Mouse (Mus musculus): ENCODE results near the gene Ctrb1. TPM values are rescaled to one million over a fixed set of nuclear protein-coding genes. Genes with fewer than 3 reads are reported as not detected.

Gene Ctrb1
- total and polyA plus RNA-seq, 2 experiments from 2014 or later, result 3.4 TPM; not detected in 1

GRCm38 (mm10) chr8:111642496-111642895 lies 48.3 kb downstream of the Ctrb1 start:
- Histone ChIP-seq H3K27me3 (ENCODE audit: control insufficient read depth, insufficient read depth, low read length) (no peaks in the 10 kb centered on the region), H3K4me2 (ENCODE audit: low read depth, low read length) (peak overlapping the region; percentile 79), H3K4me1 (ENCODE audit: control insufficient read depth, insufficient read depth) (peaks cover 7% of the 10 kb centered on the region), H3K27ac (ENCODE audit: low read depth) (peak overlapping the region; percentile 97), H3K9me3 (replicated peaks; ENCODE audit: control insufficient read depth, low read length) (no peaks in the 10 kb centered on the region), H3K36me3 (replicated peaks; ENCODE audit: control insufficient read depth, insufficient read depth, low read length) (no peaks in the 10 kb centered on the region), H3K9ac (replicated peaks; ENCODE audit: low read depth, low read length) (peak overlapping the region; percentile 90; the same call in 1 of the 2 replicates), H3K4me3 (ENCODE audit: low read depth, low read length) (peak overlapping the region; percentile 83)
- DNase-seq (ENCODE audit: low spot score), result no peak
- WGBS, result 13% methylated on average over 5 of the region's 5 CpGs
- ATAC-seq (ENCODE audit: insufficient read depth, low read depth), result no peak
- TF ChIP-seq EP300 (IDR thresholded peaks at IDR 0.05; ENCODE audit: low read depth) (no peak), CTCF (IDR thresholded peaks at IDR 0.05; ENCODE audit: low read depth) (no peak)

GRCm38 (mm10) chr8:111641064-111641463 lies 49.7 kb downstream of the Ctrb1 start:
- no peak overlapping the region for H3K4me2 ChIP-seq (ENCODE audit: low read depth, low read length)
- DNase-seq (ENCODE audit: low spot score) (no peak), ATAC-seq (ENCODE audit: insufficient read depth, low read depth) (no peak)
- H3K4me3 ChIP-seq (ENCODE audit: low read depth, low read length), result no peak overlapping the region
- no peak overlapping the region for H3K27ac ChIP-seq (ENCODE audit: low read depth)
- H3K36me3 ChIP-seq (replicated peaks; ENCODE audit: control insufficient read depth, insufficient read depth, low read length), result no peaks in the 10 kb centered on the region
- H3K4me1 ChIP-seq (ENCODE audit: control insufficient read depth, insufficient read depth), result peaks cover 7% of the 10 kb centered on the region
- WGBS, result 98% methylated on average over 2 of the region's 2 CpGs
- no peaks in the 10 kb centered on the region for H3K9me3 ChIP-seq (replicated peaks; ENCODE audit: control insufficient read depth, low read length)
- no peak overlapping the region for H3K9ac ChIP-seq (replicated peaks; ENCODE audit: low read depth, low read length)
- no peaks in the 10 kb centered on the region for H3K27me3 ChIP-seq (ENCODE audit: control insufficient read depth, insufficient read depth, low read length)
- TF ChIP-seq EP300 (IDR thresholded peaks at IDR 0.05; ENCODE audit: low read depth), result no peak
- no peak for TF ChIP-seq CTCF (IDR thresholded peaks at IDR 0.05; ENCODE audit: low read depth)

GRCm38 (mm10) chr8:111638086-111638485 lies 52.7 kb downstream of the Ctrb1 start:
- H3K27me3 ChIP-seq (ENCODE audit: control insufficient read depth, insufficient read depth, low read length), result no peaks in the 10 kb centered on the region
- no peak overlapping the region for H3K27ac ChIP-seq (ENCODE audit: low read depth)
- no peak overlapping the region for H3K4me2 ChIP-seq (ENCODE audit: low read depth, low read length)
- ATAC-seq (ENCODE audit: insufficient read depth, low read depth) (no peak), DNase-seq (ENCODE audit: low spot score) (no peak)
- 0 out of 2 replicates have a peak, but pooled peaks cover 3% of the 10 kb centered on the region for H3K9me3 ChIP-seq (replicated peaks; ENCODE audit: control insufficient read depth, low read length)
- no peak for TF ChIP-seq CTCF (IDR thresholded peaks at IDR 0.05; ENCODE audit: low read depth)
- no peak for TF ChIP-seq EP300 (IDR thresholded peaks at IDR 0.05; ENCODE audit: low read depth)
- H3K4me1 ChIP-seq (ENCODE audit: control insufficient read depth, insufficient read depth), result peaks cover 7% of the 10 kb centered on the region
- no peak overlapping the region for H3K4me3 ChIP-seq (ENCODE audit: low read depth, low read length)
- no peak overlapping the region for H3K9ac ChIP-seq (replicated peaks; ENCODE audit: low read depth, low read length)
- H3K36me3 ChIP-seq (replicated peaks; ENCODE audit: control insufficient read depth, insufficient read depth, low read length), result no peaks in the 10 kb centered on the region

Small RNA genes lying within 50 kb of the gene (microRNA-seq; reads per million reads assigned to microRNA genes)
- gene Mir7076, result not detected

Other genes with a start within 250 kb of the Ctrb1 start
- 3.2 and 6.5 TPM in 2 replicates for gene Wdr59, start 168.9 kb downstream of the Ctrb1 start, total RNA-seq (2014; rRNA removed; ENCODE audit: low replicate concordance)
- 2.3 and 2.4 TPM in 2 replicates for gene Wdr59, start 168.9 kb downstream of the Ctrb1 start, polyA plus RNA-seq (2015; fragmentation: Nextera tagmentation; extraction: Ambion mirVana)
- gene Znrf1, start 154.9 kb downstream of the Ctrb1 start, total RNA-seq (2014; rRNA removed; ENCODE audit: low replicate concordance), result 52.1 and 69.1 TPM in 2 replicates
- gene Znrf1, start 154.9 kb downstream of the Ctrb1 start, polyA plus RNA-seq (2015; fragmentation: Nextera tagmentation; extraction: Ambion mirVana), result 13.9 and 15.1 TPM in 2 replicates
- 2.7 and 4.3 TPM in 2 replicates for gene Ldhd, start 60.6 kb downstream of the Ctrb1 start, total RNA-seq (2014; rRNA removed; ENCODE audit: low replicate concordance)
- gene Ldhd, start 60.6 kb downstream of the Ctrb1 start, polyA plus RNA-seq (2015; fragmentation: Nextera tagmentation; extraction: Ambion mirVana), result 1.3 and 1.5 TPM in 2 replicates
- 7.5 and 18.3 TPM in 2 replicates for gene Zfp1, start 47.6 kb downstream of the Ctrb1 start, total RNA-seq (2014; rRNA removed; ENCODE audit: low replicate concordance)
- gene Zfp1, start 47.6 kb downstream of the Ctrb1 start, polyA plus RNA-seq (2015; fragmentation: Nextera tagmentation; extraction: Ambion mirVana), result 11.9 and 12.0 TPM in 2 replicates
- 53.2 and 81.5 TPM in 2 replicates for gene Bcar1, start 52.8 kb upstream of the Ctrb1 start, total RNA-seq (2014; rRNA removed; ENCODE audit: low replicate concordance)
- gene Bcar1, start 52.8 kb upstream of the Ctrb1 start, polyA plus RNA-seq (2015; fragmentation: Nextera tagmentation; extraction: Ambion mirVana), result 25.6 and 27.9 TPM in 2 replicates
- gene Cfdp1, start 163.3 kb upstream of the Ctrb1 start, total RNA-seq (2014; rRNA removed; ENCODE audit: low replicate concordance), result 16.1 and 20.4 TPM in 2 replicates
- gene Cfdp1, start 163.3 kb upstream of the Ctrb1 start, polyA plus RNA-seq (2015; fragmentation: Nextera tagmentation; extraction: Ambion mirVana), result 85.4 and 86.2 TPM in 2 replicates
- 3.3 and 3.9 TPM in 2 replicates for gene Tmem170, start 185.7 kb upstream of the Ctrb1 start, total RNA-seq (2014; rRNA removed; ENCODE audit: low replicate concordance)
- gene Tmem170, start 185.7 kb upstream of the Ctrb1 start, polyA plus RNA-seq (2015; fragmentation: Nextera tagmentation; extraction: Ambion mirVana), result 2.5 and 3.5 TPM in 2 replicates
- gene Chst5, start 219.4 kb upstream of the Ctrb1 start, total RNA-seq (2014; rRNA removed; ENCODE audit: low replicate concordance), result not detected in 2 replicates
- gene Chst5, start 219.4 kb upstream of the Ctrb1 start, polyA plus RNA-seq (2015; fragmentation: Nextera tagmentation; extraction: Ambion mirVana), result not detected in 2 replicates
- gene Tmem231, start 242.9 kb upstream of the Ctrb1 start, total RNA-seq (2014; rRNA removed; ENCODE audit: low replicate concordance), result 1.2 and 3.3 TPM in 2 replicates
- gene Tmem231, start 242.9 kb upstream of the Ctrb1 start, polyA plus RNA-seq (2015; fragmentation: Nextera tagmentation; extraction: Ambion mirVana), result 1.6 TPM in 2 replicates
- gene Gabarapl2, start 249.7 kb upstream of the Ctrb1 start, total RNA-seq (2014; rRNA removed; ENCODE audit: low replicate concordance), result 71.2 and 76.3 TPM in 2 replicates
- 212 and 220 TPM in 2 replicates for gene Gabarapl2, start 249.7 kb upstream of the Ctrb1 start, polyA plus RNA-seq (2015; fragmentation: Nextera tagmentation; extraction: Ambion mirVana)

Data from heart, postnatal 0 days (tissue).